Mouse (Mus musculus): ENCODE measurements around the gene Fam83b. TPM values are rescaled to one million over a fixed set of nuclear protein-coding genes. Genes with fewer than 3 reads are reported as not detected.
A peak's percentile ranks its signal among the peaks of the same experiment; 100 is the strongest.

The Fam83b gene
- 0.04 and 0.06 TPM in 2 replicates for polyA plus RNA-seq (2012; rRNA removed)

DNA sequence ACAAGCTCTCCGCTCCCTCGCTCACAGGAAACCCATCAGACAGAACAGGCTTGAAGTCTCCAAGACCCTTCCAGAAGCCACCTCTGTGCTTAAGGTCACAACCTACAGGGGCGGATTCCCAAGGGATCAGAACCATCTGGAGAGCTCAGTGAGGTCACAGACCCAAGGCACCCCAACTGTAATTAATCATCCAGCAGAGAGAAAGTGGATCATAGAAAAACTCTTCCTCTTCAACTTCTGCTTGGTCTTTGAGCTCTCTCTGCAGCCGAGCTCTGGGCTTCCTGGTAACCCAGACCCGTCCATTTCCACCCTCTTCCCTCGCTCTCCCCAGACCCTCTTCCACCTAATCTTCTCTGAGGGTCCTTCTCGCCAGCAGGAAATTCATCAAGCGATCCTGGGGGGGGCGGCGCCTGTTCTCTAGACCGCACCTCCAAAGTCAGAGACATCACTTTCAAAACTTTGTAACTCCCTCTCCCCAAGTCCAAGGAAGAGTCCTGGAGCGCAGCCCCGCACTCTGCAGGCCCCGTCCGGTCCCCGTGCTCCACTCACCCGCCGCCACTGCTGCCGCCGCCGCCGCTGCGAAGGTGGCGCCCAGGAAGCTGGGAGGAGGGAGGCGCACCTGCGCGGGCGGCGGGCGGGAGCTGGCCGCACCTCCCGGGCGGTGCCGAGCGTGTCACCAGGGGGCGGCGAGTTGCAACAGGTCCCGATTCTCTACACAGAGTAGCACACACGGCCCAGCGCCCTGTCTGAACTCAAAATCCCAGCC is at the start of gene Fam83b:
TSS of gene Fam83b (minus strand) at position 602 of the 766 bp plus-strand sequence.
- DNase-seq (ENCODE audit: extremely low spot score in 1 of 2, low spot score in 1 of 2), result peak in 1 of 2 experiments; percentile 5

DNA sequence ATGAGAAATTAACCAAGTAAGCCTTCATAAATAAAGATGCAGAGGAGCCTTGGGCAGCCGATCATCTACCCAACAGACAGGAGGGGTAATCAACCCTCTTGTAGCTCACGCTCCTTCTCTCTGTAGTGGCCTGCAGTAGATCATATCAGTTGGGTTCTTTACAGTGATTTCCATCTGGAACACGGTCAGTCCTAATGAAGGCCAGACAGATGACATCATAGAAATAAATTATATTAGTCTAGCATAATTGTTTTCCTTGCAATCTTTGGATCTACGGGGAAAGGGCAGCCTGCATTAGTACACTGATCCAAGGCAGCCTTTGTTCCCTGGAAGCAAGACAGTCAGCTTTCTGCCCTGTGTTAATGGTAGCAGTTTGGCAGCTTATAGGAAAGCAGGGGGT is 47.2 kb upstream of the Fam83b start:
- no peak for DNase-seq (ENCODE audit: extremely low spot score in 1 of 2, low spot score in 1 of 2)

DNA sequence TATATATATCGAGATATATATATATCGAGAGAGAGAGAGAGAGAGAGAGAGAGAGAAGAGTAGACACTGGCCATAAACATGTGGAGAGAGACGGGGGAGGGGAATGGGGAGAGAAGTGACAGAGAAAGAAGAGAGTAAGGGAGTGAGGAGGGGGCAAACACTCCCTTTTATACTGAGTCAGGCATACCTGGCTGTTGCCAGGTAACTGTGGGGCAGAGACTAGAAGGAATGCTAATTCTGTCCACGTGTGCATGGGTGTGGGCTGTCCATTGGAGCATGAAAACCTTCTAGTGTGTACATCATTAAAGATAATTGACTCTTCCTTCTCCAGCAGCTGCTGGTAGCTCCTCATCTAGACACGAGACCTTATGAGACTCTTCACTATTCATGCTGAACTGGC is 36.8 kb upstream of the Fam83b start:
- DNase-seq (ENCODE audit: extremely low spot score in 1 of 2, low spot score in 1 of 2), result no peak

DNA sequence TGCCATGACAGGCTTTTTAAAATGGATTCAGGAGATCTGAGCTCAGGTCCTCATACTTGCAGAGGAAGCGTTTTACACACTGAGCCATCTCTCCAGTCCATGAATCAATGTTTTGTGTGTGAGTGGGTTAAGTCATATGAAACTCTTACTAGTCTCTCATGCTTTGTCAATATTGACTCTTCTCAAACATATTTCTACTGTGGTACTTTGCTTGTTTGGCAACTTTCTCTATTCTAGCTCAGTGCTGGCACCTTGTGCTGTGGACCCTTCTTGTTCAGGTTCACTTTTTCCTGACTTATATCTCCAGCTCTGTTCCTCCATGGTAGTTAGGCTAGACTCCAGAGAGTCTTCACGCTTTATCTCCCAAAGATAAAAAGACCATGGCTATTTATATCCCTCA is 36.0 kb upstream of the Fam83b start:
- DNase-seq (ENCODE audit: extremely low spot score in 1 of 2, low spot score in 1 of 2), result no peak

DNA sequence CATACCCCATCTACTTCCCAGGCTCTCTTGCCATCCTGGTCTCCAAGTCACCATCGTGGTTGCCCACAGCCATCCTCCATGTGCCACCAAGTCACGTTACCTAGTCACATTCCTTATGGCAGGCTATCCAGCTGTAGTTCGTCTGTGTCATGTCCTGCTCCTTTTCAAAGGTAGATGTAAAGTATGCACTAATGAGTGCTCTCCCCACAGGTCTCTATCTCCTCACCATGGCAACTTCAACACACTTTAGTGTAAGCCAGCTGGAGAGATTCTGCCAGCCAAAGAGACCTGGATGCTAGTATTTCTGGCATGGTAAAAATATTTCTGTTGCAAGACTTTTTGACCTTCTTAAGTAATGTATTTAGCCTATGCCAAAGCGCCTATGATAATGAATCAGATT is 30.5 kb upstream of the Fam83b start:
- DNase-seq (ENCODE audit: extremely low spot score in 1 of 2, low spot score in 1 of 2), result no peak

DNA sequence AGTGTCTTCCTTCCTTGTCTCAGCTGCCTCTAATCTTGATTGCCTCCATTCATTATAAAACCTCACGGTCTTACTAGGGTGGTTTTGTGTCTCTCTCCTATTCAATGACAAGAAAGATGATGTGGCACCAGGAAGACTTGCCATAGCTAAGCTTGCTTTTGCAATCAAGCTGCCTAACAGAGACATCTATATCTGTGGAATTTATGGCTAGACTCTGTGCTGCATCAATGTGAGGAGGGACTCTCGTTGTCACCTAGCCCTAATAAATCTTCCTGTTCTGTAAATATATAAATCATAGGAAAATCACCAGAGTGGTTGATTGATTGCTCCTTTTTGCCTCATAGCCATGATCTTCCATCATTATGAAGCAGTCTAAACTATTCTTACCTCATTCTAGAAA is 26.9 kb upstream of the Fam83b start:
- no peak for DNase-seq (ENCODE audit: extremely low spot score in 1 of 2, low spot score in 1 of 2)

DNA sequence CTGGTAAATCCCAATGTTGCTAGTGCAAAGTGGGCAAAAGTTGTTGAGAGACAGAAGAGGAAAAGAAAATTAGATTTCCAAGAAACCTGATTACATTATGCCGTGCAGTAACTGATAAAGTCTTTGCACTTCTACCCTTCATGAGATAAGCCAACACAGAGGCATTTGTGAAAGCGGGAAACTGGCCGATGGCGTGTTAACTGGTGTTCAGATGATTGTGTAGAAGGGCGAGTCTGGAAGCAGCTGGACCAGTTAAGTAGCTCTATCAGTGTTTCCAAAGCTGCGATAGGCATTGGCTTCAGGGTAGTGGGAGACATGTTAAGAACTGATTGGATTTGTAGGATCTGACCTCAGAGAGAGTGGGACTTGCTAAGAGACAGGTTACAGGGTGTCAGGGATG is 17.0 kb upstream of the Fam83b start:
- no peak for DNase-seq (ENCODE audit: extremely low spot score in 1 of 2, low spot score in 1 of 2)

DNA sequence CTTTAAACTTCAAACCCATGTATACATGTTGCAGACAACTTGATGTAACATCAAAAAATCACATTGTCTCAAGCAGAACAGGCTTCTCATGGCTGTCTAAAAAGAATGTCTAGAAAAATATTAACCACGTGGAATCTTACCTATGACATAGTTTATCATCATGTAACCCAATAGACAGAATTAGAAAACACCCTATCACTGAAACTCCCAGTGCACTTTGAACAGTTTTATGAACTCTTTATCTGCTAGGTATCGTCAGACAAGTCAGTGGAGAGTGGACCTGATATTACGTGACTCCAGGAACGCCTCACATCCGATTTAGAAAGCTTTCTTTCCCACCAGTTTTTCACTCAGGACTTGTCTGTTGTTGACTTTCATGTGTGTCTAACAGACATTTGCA is 15.1 kb upstream of the Fam83b start:
- no peak for DNase-seq (ENCODE audit: extremely low spot score in 1 of 2, low spot score in 1 of 2)

DNA sequence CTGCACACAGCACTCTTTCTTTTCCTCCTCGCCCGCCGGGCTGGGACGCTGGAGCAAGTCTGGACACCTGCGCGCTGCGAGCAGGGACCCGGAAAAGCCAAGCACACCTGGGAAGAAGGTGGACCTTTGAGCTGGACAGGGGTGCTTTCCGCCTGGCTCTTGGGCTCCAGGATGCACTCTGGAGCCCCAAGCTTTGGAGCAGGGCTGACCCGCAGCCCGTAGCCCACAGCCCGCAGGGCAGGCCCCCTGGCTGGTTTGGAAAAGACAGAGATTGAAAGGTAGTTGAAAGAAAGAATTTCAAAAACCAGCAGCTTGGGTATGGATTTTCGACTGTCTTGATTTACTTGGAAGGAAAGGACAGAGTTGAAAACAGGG is 352 bp upstream of the Fam83b start:
- no peak for DNase-seq (ENCODE audit: extremely low spot score in 1 of 2, low spot score in 1 of 2)

DNA sequence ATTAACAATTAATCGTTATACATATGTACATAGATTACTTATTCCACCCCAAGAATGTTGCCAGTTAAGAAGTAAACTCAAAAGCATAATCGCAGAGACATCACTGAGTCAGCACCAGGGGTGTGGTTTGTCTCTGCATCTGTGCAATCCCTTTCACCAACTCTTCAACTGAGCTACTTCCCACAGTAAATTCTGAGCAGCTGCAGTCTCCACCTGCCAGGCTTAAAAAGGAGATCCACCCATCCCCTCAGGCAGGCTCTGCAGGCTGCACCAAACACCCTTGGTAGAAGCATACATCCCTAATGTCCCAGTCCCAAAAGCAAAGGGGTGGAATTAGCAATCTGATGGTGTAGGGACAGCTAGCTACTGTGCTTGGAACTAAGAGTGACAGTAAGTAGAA is 1.3 kb downstream of the Fam83b start:
- peak in 1 of 2 experiments; percentile 30 for DNase-seq (ENCODE audit: extremely low spot score in 1 of 2, low spot score in 1 of 2)

DNA sequence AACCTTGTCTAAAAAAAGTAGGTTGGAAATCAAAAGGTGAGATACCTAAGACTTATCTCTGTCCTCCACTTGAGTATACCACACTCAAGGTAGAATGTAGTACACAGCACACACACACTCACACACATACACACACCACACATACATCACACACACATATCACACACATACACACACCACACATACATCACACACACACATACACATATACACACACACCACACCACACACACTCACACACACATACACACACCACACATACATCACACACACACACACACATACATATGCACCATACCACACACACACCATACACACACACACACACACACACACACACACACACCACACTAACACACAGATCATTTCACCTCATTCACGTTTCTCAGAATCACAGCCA is 2.8 kb downstream of the Fam83b start:
- no peak for DNase-seq (ENCODE audit: extremely low spot score in 1 of 2, low spot score in 1 of 2)

DNA sequence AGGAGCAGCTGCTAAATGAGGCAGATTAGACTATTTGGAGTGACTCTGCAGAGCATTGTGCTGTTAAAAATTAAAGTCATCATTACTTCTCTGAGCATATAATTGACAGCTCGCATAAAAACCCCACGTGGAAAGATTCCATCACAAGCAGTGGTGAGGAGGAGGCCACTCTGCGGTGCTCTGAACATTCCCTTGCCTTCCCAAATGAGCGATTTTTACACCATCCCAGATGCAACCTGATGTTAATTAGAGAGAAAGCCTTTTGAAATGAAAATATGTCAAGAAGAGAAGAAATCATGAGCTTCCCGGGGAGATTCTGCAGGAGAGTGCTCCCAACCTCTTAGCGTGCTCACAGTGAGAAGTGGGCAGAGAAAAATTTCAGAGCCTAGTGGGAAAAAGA is 4.1 kb downstream of the Fam83b start:
- DNase-seq (ENCODE audit: extremely low spot score in 1 of 2, low spot score in 1 of 2), result peak in 1 of 2 experiments; percentile 14

DNA sequence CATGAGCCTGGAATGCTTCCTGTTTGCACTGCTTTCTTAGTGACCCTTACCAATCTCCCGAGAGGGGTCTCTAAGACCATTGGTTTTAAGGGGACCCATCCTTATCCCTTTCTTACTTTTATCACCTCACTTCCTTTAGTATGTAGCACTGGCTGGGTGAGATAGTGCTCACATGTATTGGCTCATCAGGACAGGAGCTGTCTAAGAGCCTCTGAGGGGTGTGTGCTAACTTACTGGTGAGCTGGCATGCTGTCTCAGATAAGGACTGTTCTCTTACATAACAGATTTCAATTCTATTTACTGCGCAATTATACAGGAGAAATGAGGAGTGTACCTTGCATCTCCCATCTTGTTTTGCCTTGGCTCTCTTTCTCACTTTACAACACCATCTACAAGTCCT is 7.7 kb downstream of the Fam83b start:
- no peak for DNase-seq (ENCODE audit: extremely low spot score in 1 of 2, low spot score in 1 of 2)

DNA sequence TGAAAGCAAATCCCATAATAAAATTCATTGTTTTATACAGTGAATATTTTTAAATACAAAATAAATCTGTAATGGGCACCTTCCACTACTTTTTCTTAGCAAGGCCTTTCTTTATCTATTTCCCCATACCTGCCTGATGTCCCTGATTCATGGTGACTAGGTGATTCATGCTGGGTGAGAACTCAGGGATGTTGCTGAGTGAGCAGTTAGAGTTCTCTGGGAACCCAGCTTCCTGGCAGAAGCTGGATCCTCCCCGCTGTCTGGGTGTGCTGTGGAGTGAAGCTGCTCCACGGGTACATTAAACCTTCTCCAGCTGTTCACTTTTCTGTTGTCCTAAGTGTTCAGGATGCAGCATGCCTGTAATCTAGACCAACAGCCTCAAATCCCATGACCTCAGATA is 13.2 kb downstream of the Fam83b start:
- no peak for DNase-seq (ENCODE audit: extremely low spot score in 1 of 2, low spot score in 1 of 2)

DNA sequence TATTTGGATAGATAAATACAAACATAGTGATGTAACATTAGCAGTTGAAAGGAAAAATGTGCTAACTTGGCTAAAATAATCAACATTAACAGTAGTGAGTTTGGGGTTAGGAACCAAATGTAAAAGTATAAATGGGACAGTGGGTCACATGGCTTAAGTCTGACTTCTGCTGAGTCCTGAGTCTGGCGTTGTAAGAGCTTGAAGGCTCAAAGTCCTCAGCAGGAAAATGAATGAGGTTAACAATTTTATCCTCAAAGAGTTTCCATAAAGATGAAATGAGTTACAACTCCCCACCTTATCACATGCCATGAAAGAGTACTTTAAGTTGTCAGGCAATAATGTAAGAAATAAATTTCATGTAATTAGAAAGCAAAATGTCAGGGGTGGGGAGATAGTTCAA is 13.8 kb downstream of the Fam83b start:
- no peak for DNase-seq (ENCODE audit: extremely low spot score in 1 of 2, low spot score in 1 of 2)

DNA sequence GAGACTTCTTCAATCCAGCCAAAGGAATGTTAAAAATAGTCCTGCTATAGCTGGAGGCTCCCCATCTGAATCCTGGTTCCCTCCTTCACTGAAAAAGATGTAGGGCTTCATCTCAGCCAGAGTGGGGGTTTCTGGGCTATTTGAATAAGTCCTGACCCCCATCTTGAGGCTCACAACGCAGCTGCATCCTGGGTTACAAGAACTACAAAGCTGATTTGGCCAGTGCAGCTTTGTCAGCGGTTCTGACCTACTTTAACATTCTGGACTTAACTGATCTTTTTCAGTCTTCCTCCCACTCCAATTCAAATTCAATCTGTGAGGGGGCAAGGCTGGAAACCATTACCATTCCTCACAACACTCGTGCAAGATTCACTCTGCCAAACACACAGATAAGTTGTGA is 20.2 kb downstream of the Fam83b start:
- DNase-seq (ENCODE audit: extremely low spot score in 1 of 2, low spot score in 1 of 2), result peak in 1 of 2 experiments; percentile 27

DNA sequence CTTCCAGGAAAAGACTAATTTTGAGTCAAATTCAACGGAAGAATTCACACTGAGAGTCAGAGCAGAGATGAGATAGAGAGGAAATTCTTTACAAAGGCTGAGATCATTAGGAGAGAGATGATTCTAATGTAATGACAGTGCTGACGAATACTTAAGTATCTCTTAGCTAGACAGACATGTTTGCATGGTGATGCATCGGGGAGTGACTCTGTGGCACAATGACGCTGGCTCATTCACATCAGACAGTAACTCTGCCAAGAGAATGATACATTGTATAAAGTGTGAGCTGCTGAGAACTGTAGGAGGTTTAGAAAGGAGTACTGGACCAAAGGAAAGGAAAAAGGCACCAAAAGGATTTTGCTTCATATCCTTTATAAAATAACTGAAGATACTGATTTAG is 26.2 kb downstream of the Fam83b start:
- peak in 1 of 2 experiments; percentile 16 for DNase-seq (ENCODE audit: extremely low spot score in 1 of 2, low spot score in 1 of 2)

DNA sequence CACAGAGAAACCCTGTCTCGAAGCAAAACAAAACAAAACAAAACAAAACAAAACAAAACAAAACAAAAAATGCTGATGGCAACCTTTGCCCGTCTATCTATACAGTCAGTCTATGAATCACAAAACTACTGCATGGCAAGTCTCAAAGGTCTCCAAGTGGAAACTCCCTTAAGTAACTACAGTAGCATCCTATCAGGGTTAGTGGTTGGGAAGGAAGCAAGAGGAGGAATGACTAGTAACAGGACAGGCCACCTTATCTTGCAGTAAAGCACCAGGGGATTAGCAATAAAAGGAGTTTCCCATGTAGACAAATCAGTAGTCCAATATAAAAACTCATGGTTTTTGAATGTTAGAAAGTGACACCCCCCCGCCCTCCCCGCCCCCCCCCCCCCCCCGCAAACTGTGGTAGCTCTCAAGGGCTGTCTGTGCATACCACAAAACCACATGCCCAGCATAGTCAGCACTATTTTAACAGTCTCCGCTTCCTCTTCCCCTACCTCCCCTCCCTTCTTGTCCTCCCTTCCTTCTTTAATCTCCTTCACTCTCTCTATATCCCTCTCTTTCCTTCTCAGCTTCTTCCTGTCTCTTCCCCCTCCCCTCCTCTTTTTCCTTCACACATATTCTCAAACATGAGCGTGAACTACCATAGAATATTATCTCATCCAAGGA is 26.8 kb downstream of the Fam83b start:
- DNase-seq (ENCODE audit: extremely low spot score in 1 of 2, low spot score in 1 of 2), result no peak

DNA sequence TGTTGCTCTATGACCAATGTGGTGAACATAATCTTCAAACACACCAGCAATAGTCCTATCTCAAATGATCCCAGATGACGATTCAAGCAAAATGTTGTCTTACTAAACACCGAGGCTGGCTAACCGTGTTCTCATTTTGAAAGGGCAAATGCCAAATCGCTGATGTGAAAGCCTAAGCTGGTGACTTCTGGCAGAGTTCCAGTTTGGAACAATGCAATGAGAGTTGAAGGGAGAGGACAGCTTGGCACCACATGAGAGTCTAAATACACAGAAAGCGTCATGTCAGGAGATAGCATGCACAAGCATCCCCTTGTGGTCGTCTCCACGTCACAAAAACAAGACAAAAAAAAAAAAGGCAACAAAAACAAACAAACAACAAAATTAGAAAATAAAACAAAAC is 27.6 kb downstream of the Fam83b start:
- no peak for DNase-seq (ENCODE audit: extremely low spot score in 1 of 2, low spot score in 1 of 2)

DNA sequence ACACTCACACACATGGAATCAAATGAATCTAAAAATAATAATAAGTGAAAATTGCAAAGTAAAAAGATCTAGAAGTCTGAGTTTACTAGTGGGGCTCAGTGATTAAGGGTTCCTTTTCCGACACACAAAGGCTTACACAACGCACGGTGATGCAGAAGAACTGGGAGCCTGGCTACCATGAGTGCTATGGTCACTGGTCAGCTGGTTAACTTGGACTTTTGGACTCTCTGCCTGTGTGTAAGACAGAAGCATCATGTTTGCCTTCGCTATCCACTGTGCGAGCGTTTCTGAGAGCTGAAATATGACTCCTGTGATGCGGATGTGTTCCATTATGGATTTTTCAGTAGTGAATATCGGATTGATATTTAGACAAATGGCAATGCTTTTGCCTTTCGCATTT is 30.9 kb downstream of the Fam83b start:
- no peak for DNase-seq (ENCODE audit: extremely low spot score in 1 of 2, low spot score in 1 of 2)

DNA sequence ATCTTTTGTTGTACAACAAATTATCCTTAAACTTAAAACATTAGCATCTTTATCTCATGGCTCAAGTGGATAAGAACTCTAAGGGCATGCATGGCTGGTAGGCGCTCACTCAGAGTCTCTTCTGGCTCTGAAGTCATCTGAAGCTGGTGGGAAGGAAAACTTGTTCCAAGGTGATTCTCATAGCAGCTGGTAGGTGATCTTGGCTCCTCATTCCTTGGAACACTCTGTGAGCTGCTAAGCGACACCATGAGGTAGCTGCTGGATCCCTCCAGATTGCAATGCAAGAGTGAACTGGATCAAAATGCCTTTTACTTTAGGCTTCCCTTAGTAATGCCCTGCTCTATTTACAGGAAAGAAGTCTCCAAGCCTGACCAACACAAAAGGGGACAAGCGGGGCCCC is 34.5 kb downstream of the Fam83b start:
- no peak for DNase-seq (ENCODE audit: extremely low spot score in 1 of 2, low spot score in 1 of 2)

DNA sequence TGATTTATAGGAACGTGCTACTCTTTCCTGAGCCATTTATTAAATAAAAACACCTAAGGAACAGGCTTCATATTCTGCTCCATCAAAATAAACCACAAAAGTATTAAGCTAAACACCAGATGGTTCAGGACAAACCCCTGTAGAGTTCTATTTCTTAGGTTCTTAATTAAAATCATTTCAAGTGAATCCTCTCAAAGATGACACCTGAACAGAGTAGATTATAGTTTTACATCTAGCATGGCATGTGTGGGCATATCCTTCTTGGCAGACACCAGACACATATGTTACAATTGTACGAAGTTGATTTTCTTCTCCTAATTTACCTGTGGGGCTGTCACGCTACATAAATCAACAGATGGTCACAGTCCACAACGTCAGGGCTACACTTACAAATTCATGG is 35.5 kb downstream of the Fam83b start:
- DNase-seq (ENCODE audit: extremely low spot score in 1 of 2, low spot score in 1 of 2), result no peak

Data from frontal cortex, adult 2 months (tissue).